28 mouse cellular contexts compared by ENCODE assay signal in genomic region chr1:24458015-24458414, GRCm38 (mm10).
"Had no signal": no experiment of that assay in that cellular context is flagged by ENCODE, and none has a peak within 500 bp of the region (broad histone marks: within the 10 kb centered on the region; RNA-seq: fewer than 3 reads in every experiment).

No protein-coding gene starts in this region.

- H3K9me3 ChIP-seq: embryonic facial prominence, embryonic 10.5 days; embryonic facial prominence, embryonic 12.5 days; embryonic facial prominence, embryonic 13.5 days; embryonic facial prominence, embryonic 15.5 days; forebrain, embryonic 10.5 days; forebrain, embryonic 12.5 days; forebrain, embryonic 15.5 days; heart, embryonic 10.5 days had no signal

- DNase-seq: cerebellum, adult 2 months; cerebellum, adult 8-10 months; cerebellum, adult 9-11 months; cerebellum, postnatal 10 days; cerebellum, postnatal 14 days; cerebellum, postnatal 25 days; cerebellum, postnatal 36 days; embryo, embryonic 11 days; forebrain, postnatal 0 days; gastrocnemius, adult 2 months; gastrocnemius, postnatal 10 days; gastrocnemius, postnatal 14 days; gastrocnemius, postnatal 25 days; gastrocnemius, postnatal 36 days; heart, adult 11 months; heart, adult 18-20 months; heart, adult 2 months had no signal

- ATAC-seq: forebrain, embryonic 14.5 days; forebrain, embryonic 15.5 days; forebrain, embryonic 16.5 days; forebrain, postnatal 0 days had no signal

- H3K4me3 ChIP-seq: embryonic facial prominence, embryonic 10.5 days; embryonic facial prominence, embryonic 12.5 days; embryonic facial prominence, embryonic 13.5 days; embryonic facial prominence, embryonic 15.5 days; erythroblast, embryonic 14.5 days; forebrain, embryonic 10.5 days; forebrain, embryonic 12.5 days; forebrain, embryonic 15.5 days; gastrocnemius, adult 2 months; heart, adult 2 months; heart, embryonic 10.5 days had no signal

- H3K36me3 ChIP-seq: embryonic facial prominence, embryonic 10.5 days; embryonic facial prominence, embryonic 12.5 days; embryonic facial prominence, embryonic 13.5 days; embryonic facial prominence, embryonic 15.5 days; forebrain, embryonic 10.5 days; forebrain, embryonic 12.5 days; forebrain, embryonic 15.5 days; heart, embryonic 10.5 days had no signal

- H3K9ac ChIP-seq: embryonic facial prominence, embryonic 12.5 days; embryonic facial prominence, embryonic 13.5 days; embryonic facial prominence, embryonic 15.5 days; forebrain, embryonic 12.5 days; forebrain, embryonic 15.5 days; forebrain, postnatal 0 days had no signal

- H3K4me1 ChIP-seq: embryonic facial prominence, embryonic 10.5 days; embryonic facial prominence, embryonic 12.5 days; embryonic facial prominence, embryonic 13.5 days; embryonic facial prominence, embryonic 15.5 days; heart, embryonic 10.5 days had no signal

- H3K27ac ChIP-seq: embryonic facial prominence, embryonic 10.5 days; embryonic facial prominence, embryonic 12.5 days; embryonic facial prominence, embryonic 13.5 days; embryonic facial prominence, embryonic 15.5 days; forebrain, embryonic 10.5 days; forebrain, embryonic 12.5 days; forebrain, embryonic 15.5 days; gastrocnemius, adult 2 months; heart, adult 2 months; heart, embryonic 10.5 days had no signal

- H3K4me2 ChIP-seq: embryonic facial prominence, embryonic 12.5 days; embryonic facial prominence, embryonic 13.5 days; embryonic facial prominence, embryonic 15.5 days; forebrain, embryonic 12.5 days; forebrain, embryonic 15.5 days had no signal

- H3K27me3 ChIP-seq: embryonic facial prominence, embryonic 12.5 days; embryonic facial prominence, embryonic 13.5 days; embryonic facial prominence, embryonic 15.5 days; forebrain, embryonic 12.5 days; forebrain, embryonic 15.5 days had no signal
